ENCODE assay signal across 10 mouse cellular contexts in genomic region chr5:51908861-51909260, GRCm38 (mm10).
DNase-seq lines count a peak whose midpoint lies in the region; ATAC-seq lines count a peak whose summit lies in the region.
"Had no signal": no experiment of that assay in that cellular context is flagged by ENCODE, and none has a peak within 500 bp of the region (broad histone marks: within the 10 kb centered on the region; RNA-seq: fewer than 3 reads in every experiment).

No protein-coding gene starts in this region.

- no peaks in the 10 kb centered on the region for H3K36me3 ChIP-seq in heart, embryonic 16.5 days (ENCODE audit: control insufficient read depth, insufficient read depth)
- H3K36me3 ChIP-seq: limb, embryonic 15.5 days; neural tube, embryonic 13.5 days had no signal

- peak overlapping the region; percentile 50 for H3K27ac ChIP-seq in heart, embryonic 16.5 days (ENCODE audit: low read length)
- H3K27ac ChIP-seq: limb, embryonic 15.5 days; neural tube, embryonic 13.5 days had no signal

- peak; percentile 8 to 9 for DNase-seq in gastrocnemius, adult 8-10 months (ENCODE audit: low spot score in 2 of 2)
- DNase-seq in gastrocnemius, postnatal 36 days = no peak
- peak; percentile 3 for DNase-seq in thymus, postnatal 0 days (ENCODE audit: low spot score)
- DNase-seq in thymus, adult 18-20 months = no peak
- peak; percentile 23 for DNase-seq in thymus, postnatal 4 days
- no peak for DNase-seq in left cerebral cortex, postnatal 10 days (ENCODE audit: extremely low spot score in 1 of 2, low spot score in 2 of 2)
- no peak for DNase-seq in right cerebral cortex, postnatal 10 days (ENCODE audit: low spot score in 2 of 2)

- H3K9ac ChIP-seq in heart, embryonic 16.5 days (ENCODE audit: low read length) = no peak overlapping the region
- H3K9ac ChIP-seq: limb, embryonic 15.5 days; neural tube, embryonic 13.5 days had no signal

- 45% methylated on average over 8 of the region's 8 CpGs for WGBS in heart, embryonic 16.5 days

- no peaks in the 10 kb centered on the region for H3K27me3 ChIP-seq in heart, embryonic 16.5 days (ENCODE audit: control insufficient read depth, insufficient read depth, low read length)
- H3K27me3 ChIP-seq: limb, embryonic 15.5 days; neural tube, embryonic 13.5 days had no signal

- no peaks in the 10 kb centered on the region for H3K9me3 ChIP-seq in heart, embryonic 16.5 days (replicated peaks; ENCODE audit: control insufficient read depth, low read length)
- H3K9me3 ChIP-seq: limb, embryonic 15.5 days; neural tube, embryonic 13.5 days had no signal

- peaks cover 6% of the 10 kb centered on the region; the same call in 1 of the 2 replicates for H3K4me1 ChIP-seq in heart, embryonic 16.5 days (ENCODE audit: control insufficient read depth, insufficient read depth, low read length)
- H3K4me1 ChIP-seq: limb, embryonic 15.5 days; neural tube, embryonic 13.5 days had no signal

- H3K4me2 ChIP-seq in heart, embryonic 16.5 days (ENCODE audit: low read depth, low read length) = peak overlapping the region; percentile 26; the same call in 1 of the 2 replicates
- H3K4me2 ChIP-seq: limb, embryonic 15.5 days; neural tube, embryonic 13.5 days had no signal

- ATAC-seq in heart, embryonic 16.5 days (replicated peaks; ENCODE audit: extremely low read depth, insufficient read depth, low FRiP score) = no peak

- intact Hi-C loops in gastrocnemius, postnatal 36 days (cut with DNase I) = loop anchor here (5.0 kb wide), 1 partner anchor 153 kb away; no protein-coding TSS in a partner anchor
- intact Hi-C loops in left cerebral cortex, postnatal 10 days (cut with DNase I) = no loop called here

- 0 out of 2 replicates have a peak overlapping the region, but pooled peaks have one; percentile 12 for H3K4me3 ChIP-seq in heart, embryonic 16.5 days (ENCODE audit: low read length)
- H3K4me3 ChIP-seq: limb, embryonic 15.5 days; neural tube, embryonic 13.5 days had no signal

Comparison
In these comparisons a context has a peak if more than half of its experiments do, and no peak if none do; other contexts are left out.
1. DNase-seq: peak in gastrocnemius, adult 8-10 months (2 of 2), thymus, postnatal 0 days (single experiment) and thymus, postnatal 4 days (single experiment); none in gastrocnemius, postnatal 36 days (0 of 2), thymus, adult 18-20 months (0 of 2), left cerebral cortex, postnatal 10 days (0 of 2) and right cerebral cortex, postnatal 10 days (0 of 2).